Mouse (Mus musculus): ENCODE measurements at regions not wholly inside any gene's neighbourhood (a gene's known extent, or its start where the extent isn't known, plus 50 kb on each side); places are given as distances from the start of the nearest gene placed in this dataset.
"Not testable (repeated sequence)": the region's sequence is repeated elsewhere in the genome, so short reads cannot be mapped to it uniquely, and the experiment has no call there.

DNA sequence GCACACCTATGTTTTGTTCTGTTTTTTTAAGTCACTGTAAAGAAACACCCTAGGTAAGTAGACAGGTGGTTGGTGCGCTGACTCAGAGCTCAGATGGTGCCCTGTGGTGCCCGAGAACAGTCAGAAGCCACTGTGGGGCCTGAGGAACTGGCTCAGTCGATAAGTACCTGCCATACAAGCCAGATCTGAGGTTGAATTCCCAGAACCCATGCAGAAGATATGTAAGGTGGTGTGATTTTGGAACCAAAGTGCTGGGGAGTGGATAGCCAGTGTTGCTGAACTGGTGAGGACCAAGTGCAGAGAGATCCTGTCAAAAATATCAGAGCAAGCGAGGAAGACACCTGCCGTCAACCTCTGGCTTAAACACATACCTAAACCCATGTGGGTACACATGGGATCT, 65.4 kb downstream of the Chst1 start:
- ATAC-seq (replicated peaks; ENCODE audit: low FRiP score, poor library complexity, severe bottlenecking) = no peak

DNA sequence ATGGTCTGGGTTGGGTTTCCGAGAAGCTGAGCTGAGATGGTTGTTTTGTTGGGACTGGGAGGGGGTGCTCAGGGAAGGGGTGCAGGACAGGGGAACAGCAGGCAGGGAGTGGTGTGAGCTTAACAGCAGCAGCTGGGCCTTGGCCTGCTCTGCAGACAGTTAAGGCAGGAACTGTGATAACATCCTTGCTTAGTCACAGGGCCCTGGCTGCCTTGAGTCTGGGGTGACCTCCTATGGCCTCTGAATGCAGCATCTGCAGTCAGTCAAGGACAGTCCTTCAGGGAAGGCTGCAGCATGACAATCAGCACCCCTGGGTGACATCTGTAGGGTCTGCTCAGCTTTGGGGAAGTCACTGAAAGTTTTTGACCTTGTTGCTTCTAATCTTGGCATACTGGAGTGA, 67.7 kb downstream of the Chst1 start:
- ATAC-seq (replicated peaks; ENCODE audit: low FRiP score, poor library complexity, severe bottlenecking) = peak; percentile 72

DNA sequence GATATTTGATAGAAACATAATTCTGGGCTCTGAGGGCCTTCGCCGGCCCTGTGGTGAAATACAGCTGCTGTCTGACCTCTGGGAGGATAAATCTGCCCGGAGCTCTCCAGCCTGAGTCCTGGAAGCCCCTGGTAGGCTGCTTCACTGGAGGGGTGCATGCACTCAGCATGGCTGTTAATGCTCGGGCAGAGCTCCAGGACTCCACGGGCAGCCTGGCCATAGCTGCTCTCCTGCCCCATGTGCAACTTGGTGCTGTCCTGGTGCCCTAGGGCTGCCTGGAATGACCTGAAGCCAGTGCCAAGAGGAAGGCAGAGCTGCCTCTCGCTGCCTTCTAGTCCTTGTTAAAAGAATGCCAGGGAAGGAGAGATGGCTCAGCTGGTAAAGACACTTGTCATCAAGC, 68.2 kb downstream of the Chst1 start:
- no peak for ATAC-seq (replicated peaks; ENCODE audit: low FRiP score, poor library complexity, severe bottlenecking)

DNA sequence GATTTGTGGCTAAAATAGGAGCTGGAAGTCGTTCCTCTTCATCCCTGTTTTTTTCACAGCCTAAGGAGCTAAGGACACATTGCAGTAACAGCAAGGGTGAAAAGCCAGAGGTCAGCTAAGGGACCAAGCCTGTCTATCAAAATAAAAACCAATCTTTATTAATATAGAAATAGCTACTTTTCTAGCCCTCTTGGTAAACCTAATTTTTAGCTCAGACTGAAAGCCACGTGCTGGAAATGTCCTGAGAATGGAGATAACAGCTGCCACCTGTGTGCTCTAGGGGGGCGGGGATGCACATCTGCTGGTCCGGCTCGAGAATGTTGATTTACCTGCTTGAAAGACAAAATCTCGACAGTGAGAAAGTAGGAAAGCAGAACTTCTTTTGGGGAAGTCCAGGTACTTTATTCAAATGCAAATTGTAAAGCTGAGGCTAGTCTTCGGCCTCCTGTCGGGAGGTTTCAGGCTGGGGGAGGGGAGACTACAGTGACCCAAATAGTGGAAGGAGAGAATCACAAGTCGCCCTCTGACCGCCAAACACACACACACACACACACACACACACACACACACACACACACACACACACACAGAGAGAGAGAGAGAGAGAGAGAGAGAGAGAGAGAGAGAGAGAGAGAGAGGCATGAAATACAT, 70.0 kb downstream of the Chst1 start:
- ATAC-seq (replicated peaks; ENCODE audit: low FRiP score, poor library complexity, severe bottlenecking) = not testable (repeated sequence)

DNA sequence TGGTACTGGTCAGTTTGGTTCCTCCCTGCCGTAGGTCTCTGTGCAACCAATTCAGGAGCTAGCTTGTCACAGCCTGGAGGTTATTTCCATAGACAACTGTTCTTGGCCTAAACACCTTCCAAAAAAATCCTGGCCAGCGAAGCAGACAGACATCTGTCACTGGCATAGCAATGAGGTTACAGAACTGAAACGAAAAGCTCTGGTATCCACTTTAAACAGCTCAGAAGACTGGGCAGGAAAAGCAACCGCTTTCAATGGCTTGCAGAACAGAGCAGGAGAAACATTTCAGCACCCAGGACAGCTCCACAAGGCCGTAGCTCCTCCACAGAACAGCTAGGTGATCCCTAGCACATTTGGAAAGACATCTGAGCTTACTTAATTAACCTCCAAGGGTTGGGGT, 72.1 kb downstream of the Chst1 start:
- ATAC-seq (replicated peaks; ENCODE audit: low FRiP score, poor library complexity, severe bottlenecking) = no peak

DNA sequence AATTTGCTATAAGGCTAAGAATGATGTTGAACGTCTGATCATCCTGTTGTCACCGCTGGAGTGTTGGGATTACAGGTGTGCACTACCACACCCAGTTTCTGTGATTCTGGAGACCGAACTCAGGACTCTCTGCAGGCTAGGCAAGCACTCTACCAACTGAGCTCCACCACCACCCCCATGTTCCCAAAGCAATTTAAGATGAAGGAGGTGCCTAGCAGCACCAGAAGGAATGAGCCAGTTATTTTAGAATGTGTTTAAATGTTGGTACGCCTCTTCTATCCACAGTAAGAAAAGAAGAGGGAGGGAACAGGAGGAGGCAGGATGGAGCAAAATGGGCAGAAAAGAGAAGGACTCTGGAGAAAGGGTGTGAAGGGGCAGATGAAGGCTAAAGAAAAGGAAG, 72.6 kb downstream of the Chst1 start:
- no peak for ATAC-seq (replicated peaks; ENCODE audit: low FRiP score, poor library complexity, severe bottlenecking)

DNA sequence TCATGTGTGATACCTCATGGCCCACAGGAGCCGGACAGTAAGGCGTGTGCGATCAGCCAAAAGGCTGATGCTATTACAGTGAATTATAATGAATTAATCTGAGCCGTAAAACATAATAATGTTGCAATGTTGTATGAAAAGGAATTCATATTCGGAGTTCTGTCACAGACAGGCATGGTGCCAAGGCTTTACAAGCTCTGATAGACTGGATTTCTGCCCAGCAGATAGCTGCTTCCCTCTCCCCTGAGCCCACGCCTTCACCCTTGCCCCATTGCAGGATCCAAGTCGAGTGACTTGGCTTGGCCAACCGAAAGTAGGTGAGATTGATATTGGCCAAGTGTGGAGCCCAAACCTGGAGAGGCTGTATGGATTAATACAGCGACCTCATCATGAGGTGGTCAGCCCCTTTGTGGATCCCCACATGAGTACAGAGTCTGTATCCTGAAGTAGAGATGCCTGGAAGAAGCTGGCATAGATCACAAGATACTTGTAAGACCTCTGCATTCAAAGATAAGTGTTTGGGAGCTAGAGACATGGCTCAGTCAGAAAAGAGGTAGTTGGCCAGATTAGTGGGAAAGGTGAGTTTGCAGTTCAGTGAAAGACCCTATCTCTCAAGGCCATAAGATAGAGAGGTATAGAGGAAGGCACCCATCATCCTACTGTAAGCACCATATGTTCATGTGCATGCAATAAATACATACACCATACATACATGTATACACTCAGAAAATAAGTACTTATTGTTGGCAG, 73.7 kb downstream of the Chst1 start:
- no peak for ATAC-seq (replicated peaks; ENCODE audit: low FRiP score, poor library complexity, severe bottlenecking)

DNA sequence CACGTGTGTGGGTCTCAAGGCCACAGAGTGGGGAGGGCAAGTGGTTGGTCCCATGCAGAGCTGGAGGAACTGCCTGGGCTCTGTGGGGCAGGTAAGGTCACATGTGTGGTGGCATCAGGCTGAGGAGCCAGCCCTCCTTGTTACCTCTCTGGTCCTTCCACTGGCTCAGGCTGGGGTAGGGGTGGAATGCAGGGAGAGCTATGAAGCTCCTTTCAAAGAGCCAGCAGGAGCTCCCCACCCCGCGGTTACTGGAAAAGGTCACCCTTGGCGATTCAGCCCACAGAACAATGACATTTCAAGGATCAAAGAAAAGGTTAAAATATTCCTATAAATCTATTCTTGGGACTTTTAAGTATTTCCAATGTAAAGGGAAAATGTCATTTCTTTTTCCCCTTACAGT, 74.4 kb downstream of the Chst1 start:
- ATAC-seq (replicated peaks; ENCODE audit: low FRiP score, poor library complexity, severe bottlenecking) = no peak

DNA sequence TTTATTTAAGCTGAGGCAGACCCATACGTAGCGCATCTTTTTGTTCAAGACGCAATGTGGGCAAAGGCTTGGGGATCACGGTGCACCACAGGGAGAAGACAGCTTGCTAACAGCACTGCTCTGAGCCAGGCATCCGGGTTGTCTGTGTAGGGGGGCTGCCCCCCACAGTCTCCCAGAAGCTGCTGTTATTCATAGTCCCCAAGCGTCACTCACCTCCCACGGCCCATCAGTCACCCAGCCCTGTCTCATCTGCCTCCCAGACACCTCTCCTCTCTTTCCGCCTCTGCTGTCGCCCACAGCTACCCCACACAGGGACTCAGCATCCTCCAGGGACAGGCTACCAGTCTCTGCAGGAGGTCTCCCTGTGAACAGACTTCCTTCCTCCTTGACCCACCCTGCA, 75.7 kb downstream of the Chst1 start:
- no peak for ATAC-seq (replicated peaks; ENCODE audit: low FRiP score, poor library complexity, severe bottlenecking)

DNA sequence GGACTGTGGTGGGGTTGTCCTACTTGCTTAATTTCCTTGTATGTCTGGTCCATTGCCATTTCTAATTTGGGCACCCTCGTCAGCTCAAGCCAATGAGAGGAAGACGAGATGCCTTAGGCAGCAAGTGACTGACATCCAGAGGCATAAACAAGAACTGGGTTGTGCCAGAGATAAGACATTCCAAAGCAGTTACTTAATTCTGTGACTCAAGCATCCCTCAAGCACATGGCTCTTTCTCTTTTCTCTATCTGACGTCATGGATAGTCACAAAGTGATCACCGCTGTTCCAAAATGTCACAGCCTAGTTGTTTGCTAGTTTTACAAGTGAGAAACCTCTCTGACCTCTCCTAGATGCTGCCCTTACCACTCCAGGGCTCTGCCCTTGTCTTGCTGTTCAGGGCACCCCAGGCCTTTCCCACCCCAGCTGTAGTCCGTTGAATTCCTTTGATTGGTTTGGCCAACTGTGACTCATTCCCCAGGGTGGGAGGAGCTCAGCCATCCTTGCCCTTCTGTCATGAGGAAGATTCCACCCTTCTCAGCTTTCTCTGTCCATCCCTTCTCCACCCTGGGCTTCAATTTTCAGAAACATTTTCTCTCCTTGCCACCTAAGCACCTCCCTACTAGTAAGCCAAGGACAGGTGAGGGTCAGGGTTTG, 78.9 kb downstream of the Chst1 start:
- no peak for ATAC-seq (replicated peaks; ENCODE audit: low FRiP score, poor library complexity, severe bottlenecking)

DNA sequence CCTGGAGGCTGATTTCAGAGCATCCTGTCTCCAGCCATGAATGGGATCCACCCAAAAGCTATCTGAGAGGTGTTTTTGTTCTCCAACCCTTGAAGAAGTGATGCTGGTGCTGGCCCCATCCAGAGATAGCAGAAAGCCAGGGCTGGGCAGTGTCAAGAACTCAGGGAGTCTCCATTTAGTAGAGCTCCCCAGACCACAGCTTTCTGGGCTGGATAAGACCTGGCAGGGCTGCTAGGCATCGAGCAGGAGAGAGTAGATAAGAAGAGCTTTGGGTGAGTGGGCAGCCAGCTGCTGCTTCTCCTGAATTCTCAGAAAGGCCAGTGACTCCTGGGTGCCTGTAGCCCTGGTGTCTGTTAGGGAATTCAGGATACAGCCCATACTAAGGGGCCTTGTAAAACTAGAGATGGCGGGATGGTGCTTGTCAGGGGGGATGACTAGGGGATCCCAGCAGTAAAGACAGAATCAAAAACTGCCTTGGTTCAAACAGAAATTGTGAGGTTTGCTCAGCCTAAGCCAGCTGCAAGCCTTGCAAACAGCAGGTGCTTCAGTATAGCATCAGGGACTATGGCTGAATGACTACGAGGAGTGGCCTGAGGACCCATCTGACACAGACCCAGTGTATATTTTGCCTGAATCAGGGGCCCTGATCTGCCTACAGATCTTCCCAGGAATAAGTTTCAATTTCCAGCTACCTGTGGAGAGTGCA, 79.6 kb downstream of the Chst1 start:
- ATAC-seq (replicated peaks; ENCODE audit: low FRiP score, poor library complexity, severe bottlenecking) = peak; percentile 82

DNA sequence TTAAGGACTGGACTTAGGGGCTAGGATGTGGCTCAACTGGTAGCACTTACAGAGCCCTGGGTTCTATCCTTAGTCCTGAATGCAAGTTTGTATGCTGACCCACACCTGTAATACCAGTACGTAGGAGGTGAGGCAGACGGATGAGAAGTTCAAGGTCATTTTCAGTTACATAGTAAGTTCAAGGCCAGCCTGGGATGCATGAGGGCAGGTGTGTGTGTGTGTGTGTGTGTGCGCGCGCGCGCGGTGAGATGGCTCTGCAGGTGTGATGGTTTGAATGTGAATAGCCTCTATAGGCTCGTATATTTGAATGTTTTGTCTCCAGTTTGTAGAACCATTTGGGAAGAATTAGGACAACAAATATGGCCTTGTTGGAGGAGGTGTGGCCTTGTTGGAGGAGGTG, 82.7 kb downstream of the Chst1 start:
- ATAC-seq (replicated peaks; ENCODE audit: low FRiP score, poor library complexity, severe bottlenecking) = no peak

DNA sequence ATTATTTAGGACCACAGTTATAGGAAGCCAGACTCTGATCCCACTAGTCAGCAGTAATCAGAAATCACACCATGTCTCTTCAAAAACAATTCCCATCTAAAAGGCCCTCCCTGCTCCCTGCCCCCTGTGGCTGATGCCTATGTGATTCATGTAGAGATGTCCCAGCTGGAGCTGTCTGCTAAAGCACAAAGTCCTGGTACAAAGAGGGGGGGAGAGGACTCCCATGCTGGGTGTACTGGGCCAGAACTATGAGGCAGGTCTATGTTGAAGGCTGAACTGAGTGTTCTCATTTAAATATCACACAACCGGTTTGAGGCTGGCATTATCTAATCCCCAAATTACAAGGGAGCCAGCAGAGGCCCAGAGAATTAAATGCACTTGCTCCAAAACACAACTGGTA, 88.2 kb downstream of the Chst1 start:
- ATAC-seq (replicated peaks; ENCODE audit: low FRiP score, poor library complexity, severe bottlenecking) = no peak

DNA sequence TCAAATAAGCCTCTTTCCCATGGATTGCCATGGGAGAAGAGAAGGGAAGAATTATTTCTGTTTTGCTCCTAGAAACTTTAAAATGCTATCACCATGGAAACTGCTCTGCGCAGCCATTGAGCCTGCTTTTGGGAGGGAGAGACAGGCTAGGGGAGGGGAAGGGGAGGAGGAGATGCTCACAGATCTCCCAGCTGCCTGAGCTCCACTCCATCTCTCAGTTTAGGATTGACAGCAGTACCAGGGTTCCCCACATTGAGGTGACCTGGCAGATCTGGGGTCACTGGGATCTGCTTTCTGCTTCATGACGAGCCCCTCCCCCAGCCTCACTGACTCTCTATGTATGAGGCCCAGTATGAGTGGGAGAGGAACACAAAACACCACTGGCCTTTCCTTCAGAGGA, 89.7 kb downstream of the Chst1 start:
- no peak for ATAC-seq (replicated peaks; ENCODE audit: low FRiP score, poor library complexity, severe bottlenecking)

DNA sequence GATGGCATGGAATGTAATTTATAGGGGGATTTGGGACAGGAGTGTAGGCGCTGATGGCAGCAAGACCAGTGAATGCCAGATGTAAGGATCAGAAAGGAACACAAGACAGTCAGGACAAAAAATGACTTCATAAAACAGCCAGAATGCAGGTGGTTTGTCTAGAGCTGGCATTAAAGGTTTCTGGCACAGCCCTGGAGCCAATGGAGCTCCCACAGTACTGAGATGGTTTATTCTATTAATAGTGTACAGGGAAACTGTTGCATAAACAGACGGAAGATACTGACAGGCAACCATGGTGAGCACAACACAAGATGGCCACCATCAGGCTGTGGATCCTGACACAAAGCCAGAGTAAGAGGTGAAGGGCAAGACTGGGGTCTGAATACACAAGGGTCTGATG, 90.8 kb downstream of the Chst1 start:
- ATAC-seq (replicated peaks; ENCODE audit: low FRiP score, poor library complexity, severe bottlenecking) = no peak

DNA sequence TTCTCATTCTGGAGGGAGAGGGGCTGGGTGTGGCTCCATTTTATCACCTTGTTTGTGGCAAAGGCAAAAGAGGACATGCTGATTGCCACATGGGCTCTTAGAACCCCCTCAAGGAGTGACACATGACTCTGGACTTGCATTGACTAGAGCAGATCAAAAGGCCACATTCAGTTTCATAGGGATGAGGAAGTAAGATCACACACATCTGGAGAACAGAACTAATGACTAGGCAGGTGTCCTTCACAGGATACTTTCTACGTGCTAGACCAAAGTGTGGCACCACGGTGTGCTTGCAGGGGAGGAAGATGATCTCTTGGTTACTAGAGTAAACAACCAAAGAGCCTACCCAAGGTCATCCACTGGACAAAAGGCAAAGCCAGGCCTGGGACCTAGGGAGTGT, 91.9 kb downstream of the Chst1 start:
- ATAC-seq (replicated peaks; ENCODE audit: low FRiP score, poor library complexity, severe bottlenecking) = no peak

DNA sequence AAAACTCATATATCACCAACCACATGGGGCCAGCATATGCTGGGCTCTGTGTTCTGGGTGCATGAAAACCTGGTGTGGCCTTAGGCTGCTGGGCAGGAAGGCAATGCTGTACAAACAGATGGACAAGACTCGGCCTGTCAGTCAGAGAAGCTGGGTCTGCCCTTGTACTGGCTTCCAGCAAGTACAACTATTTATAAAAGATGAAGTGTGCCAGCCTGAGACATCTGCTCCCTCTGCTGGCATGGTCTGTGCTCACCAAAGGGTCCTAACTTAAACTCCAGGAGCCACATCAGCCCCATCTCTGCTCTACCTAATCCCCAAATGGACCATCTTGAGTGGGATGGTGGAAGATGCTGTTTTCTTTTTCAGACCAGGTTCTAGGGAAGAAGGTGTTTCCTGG, 93.1 kb downstream of the Chst1 start:
- ATAC-seq (replicated peaks; ENCODE audit: low FRiP score, poor library complexity, severe bottlenecking) = no peak

DNA sequence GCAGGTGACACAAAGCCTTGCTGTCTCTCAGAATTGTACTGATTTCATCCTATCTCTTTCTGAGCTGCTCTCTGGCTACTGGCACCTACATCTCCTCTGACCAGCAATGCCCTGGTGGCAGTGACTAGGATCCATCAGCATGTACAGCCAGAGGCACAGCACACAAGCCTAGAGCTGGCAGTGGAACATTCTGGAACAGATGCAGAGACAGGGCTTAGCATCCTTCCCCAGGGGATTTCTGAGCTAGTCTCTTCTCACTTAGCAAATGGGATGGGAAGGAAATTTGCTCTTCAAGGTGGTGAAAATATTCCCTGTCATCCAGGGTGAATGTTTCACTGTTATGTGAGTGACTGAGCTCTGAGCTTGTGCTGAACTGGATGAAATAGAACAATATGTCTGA, 93.5 kb downstream of the Chst1 start:
- ATAC-seq (replicated peaks; ENCODE audit: low FRiP score, poor library complexity, severe bottlenecking) = no peak

DNA sequence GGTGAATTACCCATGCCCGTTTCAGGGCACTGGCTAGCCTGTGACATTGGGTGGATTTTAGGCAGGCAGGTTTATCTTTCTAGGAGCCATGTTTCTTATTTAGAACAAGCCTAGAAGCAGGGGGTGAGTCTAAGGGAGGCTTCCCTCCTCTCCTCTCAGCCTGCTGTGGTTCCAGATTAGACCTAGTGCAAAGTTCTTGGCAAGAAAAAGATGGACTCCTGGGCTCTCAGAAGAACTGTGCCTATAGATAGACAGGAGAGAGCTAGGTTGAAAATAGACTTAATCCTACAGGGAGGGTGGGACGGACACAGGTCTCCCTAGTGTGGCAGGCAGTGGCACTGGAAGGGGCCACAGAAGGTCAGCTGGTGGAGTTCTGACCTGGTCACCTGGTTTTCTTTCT, 95.3 kb downstream of the Chst1 start:
- ATAC-seq (replicated peaks; ENCODE audit: low FRiP score, poor library complexity, severe bottlenecking) = no peak

DNA sequence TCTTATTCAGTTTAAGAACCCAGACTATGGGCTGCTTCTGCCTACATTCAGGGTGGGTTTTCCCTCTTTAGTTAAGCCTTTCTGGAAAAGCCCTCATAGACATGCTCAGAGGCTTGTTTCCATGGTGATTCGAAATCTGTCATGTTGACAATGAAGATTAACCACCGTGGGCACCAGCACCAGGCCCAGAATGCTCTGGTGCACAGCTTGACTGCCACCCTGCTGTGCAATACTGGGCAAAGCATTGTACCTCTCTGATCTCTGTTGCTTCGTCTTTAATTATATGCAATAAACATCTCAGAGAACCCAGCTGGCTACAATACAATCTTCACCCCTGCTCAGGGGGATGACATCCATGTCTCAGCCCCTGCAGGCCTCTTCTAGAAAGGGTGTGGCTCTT, 96.4 kb downstream of the Chst1 start:
- ATAC-seq (replicated peaks; ENCODE audit: low FRiP score, poor library complexity, severe bottlenecking) = no peak

DNA sequence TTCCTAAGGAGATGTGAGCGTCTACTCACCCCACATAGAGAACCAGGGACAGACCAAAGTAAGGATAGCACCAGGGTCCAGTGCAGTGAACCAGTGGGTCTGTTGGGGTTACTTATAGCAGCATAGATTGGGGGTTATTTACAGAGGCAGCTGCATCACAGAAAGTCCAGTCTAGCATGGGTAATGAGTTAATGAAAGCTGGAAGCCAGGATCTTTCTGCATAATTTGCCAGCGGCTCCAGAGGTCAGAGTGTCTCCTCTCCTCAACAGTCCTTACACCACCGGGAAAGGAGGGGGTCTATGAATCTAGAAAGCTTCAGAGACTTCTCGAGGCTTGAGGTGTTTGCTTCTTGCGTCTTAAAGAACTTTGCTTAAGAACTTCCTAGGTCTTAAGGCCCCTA, 98.2 kb downstream of the Chst1 start:
- ATAC-seq (replicated peaks; ENCODE audit: low FRiP score, poor library complexity, severe bottlenecking) = no peak
